28 mouse cellular contexts compared by ENCODE assay signal in genomic region chr5:99338826-99339225, GRCm38 (mm10).
DNase-seq lines count a peak whose midpoint lies in the region; ATAC-seq lines count a peak whose summit lies in the region.
"Had no signal": no experiment of that assay in that cellular context is flagged by ENCODE, and none has a peak within 500 bp of the region (broad histone marks: within the 10 kb centered on the region; RNA-seq: fewer than 3 reads in every experiment).

No protein-coding gene starts in this region.

- no peaks in the 10 kb centered on the region for H3K27me3 ChIP-seq in heart, embryonic 16.5 days (ENCODE audit: control insufficient read depth, insufficient read depth, low read length)
- no peaks in the 10 kb centered on the region for H3K27me3 ChIP-seq in heart, embryonic 12.5 days (replicated peaks)
- H3K27me3 ChIP-seq in intestine, embryonic 16.5 days (replicated peaks; ENCODE audit: control insufficient read depth, insufficient read depth, low read length), result no peaks in the 10 kb centered on the region
- no peaks in the 10 kb centered on the region for H3K27me3 ChIP-seq in stomach, embryonic 16.5 days (ENCODE audit: control insufficient read depth, insufficient read depth, low read length)
- no peaks in the 10 kb centered on the region for H3K27me3 ChIP-seq in liver, embryonic 12.5 days (replicated peaks)
- H3K27me3 ChIP-seq: embryonic facial prominence, embryonic 13.5 days; forebrain, embryonic 12.5 days; forebrain, embryonic 15.5 days; hindbrain, embryonic 13.5 days had no signal

- H3K4me3 ChIP-seq in heart, embryonic 16.5 days (ENCODE audit: low read length), result no peak overlapping the region
- no peak overlapping the region for H3K4me3 ChIP-seq in heart, embryonic 12.5 days
- H3K4me3 ChIP-seq in intestine, embryonic 16.5 days (ENCODE audit: low read length), result no peak overlapping the region
- no peak overlapping the region for H3K4me3 ChIP-seq in macrophage (ENCODE audit: inconsistent target)
- H3K4me3 ChIP-seq in stomach, embryonic 16.5 days (replicated peaks; ENCODE audit: low read length), result no peak overlapping the region
- H3K4me3 ChIP-seq in liver, embryonic 12.5 days, result no peak overlapping the region
- H3K4me3 ChIP-seq: embryonic facial prominence, embryonic 10.5 days; erythroblast, embryonic 14.5 days; forebrain, embryonic 12.5 days; forebrain, embryonic 15.5 days; hindbrain, embryonic 10.5 days; hindbrain, embryonic 13.5 days had no signal

- DNase-seq in MN1 (ENCODE audit: low spot score), result no peak
- no peak for DNase-seq in lung, adult 18-20 months
- DNase-seq: adrenal gland, adult 8-10 months; adrenal gland, postnatal 25 days; cerebellum, adult 11-12 months; cerebellum, adult 8-10 months; cerebellum, postnatal 10 days; cerebellum, postnatal 36 days; embryo, embryonic 11 days; gastrocnemius, postnatal 25 days; heart, adult 18-20 months; heart, postnatal 10 days; heart, postnatal 36 days had no signal

- no peaks in the 10 kb centered on the region for H3K9me3 ChIP-seq in heart, embryonic 16.5 days (replicated peaks; ENCODE audit: control insufficient read depth, low read length)
- 0 out of 2 replicates have a peak, but pooled peaks cover 4% of the 10 kb centered on the region for H3K9me3 ChIP-seq in heart, embryonic 12.5 days (replicated peaks)
- no peaks in the 10 kb centered on the region for H3K9me3 ChIP-seq in intestine, embryonic 16.5 days (ENCODE audit: control insufficient read depth, low read length)
- H3K9me3 ChIP-seq in stomach, embryonic 16.5 days (replicated peaks; ENCODE audit: control insufficient read depth, low read length), result no peaks in the 10 kb centered on the region
- H3K9me3 ChIP-seq in liver, embryonic 12.5 days (replicated peaks), result no peaks in the 10 kb centered on the region
- H3K9me3 ChIP-seq: embryonic facial prominence, embryonic 10.5 days; embryonic facial prominence, embryonic 13.5 days; forebrain, embryonic 12.5 days; forebrain, embryonic 15.5 days; hindbrain, embryonic 10.5 days; hindbrain, embryonic 13.5 days had no signal

- H3K9ac ChIP-seq in heart, embryonic 16.5 days (ENCODE audit: low read length), result no peak overlapping the region
- H3K9ac ChIP-seq in heart, embryonic 12.5 days, result no peak overlapping the region
- H3K9ac ChIP-seq in intestine, embryonic 16.5 days (ENCODE audit: low read depth, low read length), result no peak overlapping the region
- H3K9ac ChIP-seq in stomach, embryonic 16.5 days (ENCODE audit: low read length), result no peak overlapping the region
- H3K9ac ChIP-seq in liver, embryonic 12.5 days, result no peak overlapping the region
- H3K9ac ChIP-seq: forebrain, embryonic 12.5 days; forebrain, embryonic 15.5 days; hindbrain, embryonic 13.5 days had no signal

- no peak for ATAC-seq in heart, embryonic 16.5 days (replicated peaks; ENCODE audit: extremely low read depth, insufficient read depth, low FRiP score)
- ATAC-seq in heart, embryonic 12.5 days (ENCODE audit: insufficient number of reproducible peaks, low FRiP score), result no peak
- peak; percentile 44; the same call in 1 of the 2 replicates for ATAC-seq in intestine, embryonic 16.5 days
- ATAC-seq in stomach, embryonic 16.5 days (ENCODE audit: insufficient read depth, low FRiP score), result peak; percentile 81
- no peak for ATAC-seq in liver, embryonic 12.5 days
- ATAC-seq: activated CD4-positive, CD25-positive, alpha-beta regulatory T cell, adult 4 months; forebrain, embryonic 15.5 days; hindbrain, embryonic 16.5 days had no signal

- H3K4me2 ChIP-seq in heart, embryonic 16.5 days (ENCODE audit: low read depth, low read length), result no peak overlapping the region
- no peak overlapping the region for H3K4me2 ChIP-seq in heart, embryonic 12.5 days
- no peak overlapping the region for H3K4me2 ChIP-seq in intestine, embryonic 16.5 days (ENCODE audit: low read depth, low read length)
- no peak overlapping the region for H3K4me2 ChIP-seq in stomach, embryonic 16.5 days (ENCODE audit: low read depth, low read length)
- H3K4me2 ChIP-seq in liver, embryonic 12.5 days, result no peak overlapping the region
- H3K4me2 ChIP-seq: forebrain, embryonic 12.5 days; forebrain, embryonic 15.5 days; hindbrain, embryonic 13.5 days had no signal

- H3K79me2 ChIP-seq in macrophage (ENCODE audit: inconsistent target), result no peaks in the 10 kb centered on the region

- H3K36me3 ChIP-seq in heart, embryonic 16.5 days (ENCODE audit: control insufficient read depth, insufficient read depth), result no peaks in the 10 kb centered on the region
- H3K36me3 ChIP-seq in heart, embryonic 12.5 days, result no peaks in the 10 kb centered on the region
- no peaks in the 10 kb centered on the region for H3K36me3 ChIP-seq in intestine, embryonic 16.5 days (ENCODE audit: control insufficient read depth, insufficient read depth, low read length)
- H3K36me3 ChIP-seq in macrophage (ENCODE audit: inconsistent target), result no peaks in the 10 kb centered on the region
- H3K36me3 ChIP-seq in stomach, embryonic 16.5 days (ENCODE audit: control insufficient read depth, insufficient read depth, low read length), result no peaks in the 10 kb centered on the region
- no peaks in the 10 kb centered on the region for H3K36me3 ChIP-seq in liver, embryonic 12.5 days
- H3K36me3 ChIP-seq: embryonic facial prominence, embryonic 10.5 days; embryonic facial prominence, embryonic 13.5 days; forebrain, embryonic 12.5 days; forebrain, embryonic 15.5 days; hindbrain, embryonic 10.5 days; hindbrain, embryonic 13.5 days had no signal

- H3K27ac ChIP-seq in heart, embryonic 16.5 days (ENCODE audit: low read length), result peak overlapping the region; percentile 33; the same call in 1 of the 2 replicates
- no peak overlapping the region for H3K27ac ChIP-seq in heart, embryonic 12.5 days (ENCODE audit: poor library complexity, severe bottlenecking)
- no peak overlapping the region for H3K27ac ChIP-seq in intestine, embryonic 16.5 days (ENCODE audit: low read length)
- peak overlapping the region; percentile 51; the same call in 1 of the 2 replicates for H3K27ac ChIP-seq in macrophage
- H3K27ac ChIP-seq in stomach, embryonic 16.5 days (ENCODE audit: low read length), result no peak overlapping the region
- no peak overlapping the region for H3K27ac ChIP-seq in liver, embryonic 12.5 days
- H3K27ac ChIP-seq: embryonic facial prominence, embryonic 10.5 days; embryonic facial prominence, embryonic 13.5 days; forebrain, embryonic 12.5 days; forebrain, embryonic 15.5 days; hindbrain, embryonic 10.5 days; hindbrain, embryonic 13.5 days had no signal

- WGBS in heart, embryonic 16.5 days, result 91% methylated on average over 6 of the region's 6 CpGs
- 88% methylated on average over 6 of the region's 6 CpGs for WGBS in heart, embryonic 12.5 days
- WGBS in intestine, embryonic 16.5 days, result 69% methylated on average over 6 of the region's 6 CpGs
- 98% methylated on average over 6 of the region's 6 CpGs for WGBS in macrophage (ENCODE audit: missing documents)
- WGBS in stomach, embryonic 16.5 days, result 69% methylated on average over 6 of the region's 6 CpGs
- WGBS in liver, embryonic 12.5 days (ENCODE audit: insufficient replicate concordance), result 79% methylated on average over 6 of the region's 6 CpGs

- peaks cover 6% of the 10 kb centered on the region for H3K4me1 ChIP-seq in heart, embryonic 16.5 days (ENCODE audit: control insufficient read depth, insufficient read depth, low read length)
- H3K4me1 ChIP-seq in heart, embryonic 12.5 days (replicated peaks), result peaks cover 24% of the 10 kb centered on the region
- peaks cover 9% of the 10 kb centered on the region; the same call in 1 of the 2 replicates for H3K4me1 ChIP-seq in intestine, embryonic 16.5 days (ENCODE audit: control insufficient read depth, insufficient read depth, low read length)
- H3K4me1 ChIP-seq in stomach, embryonic 16.5 days (ENCODE audit: control insufficient read depth, insufficient read depth, low read length), result peaks cover 15% of the 10 kb centered on the region; the same call in 1 of the 2 replicates
- H3K4me1 ChIP-seq in liver, embryonic 12.5 days, result peaks cover 17% of the 10 kb centered on the region
- H3K4me1 ChIP-seq: forebrain, embryonic 12.5 days; forebrain, embryonic 15.5 days had no signal

Comparison
In these comparisons a context has a peak if more than half of its experiments do, and no peak if none do; other contexts are left out.
1. H3K27ac ChIP-seq: peak in heart, embryonic 16.5 days (single experiment) and macrophage (single experiment); none in heart, embryonic 12.5 days (single experiment), intestine, embryonic 16.5 days (single experiment), stomach, embryonic 16.5 days (single experiment) and liver, embryonic 12.5 days (single experiment).
2. ATAC-seq: peak in intestine, embryonic 16.5 days (single experiment) and stomach, embryonic 16.5 days (single experiment); none in heart, embryonic 16.5 days (single experiment), heart, embryonic 12.5 days (single experiment) and liver, embryonic 12.5 days (single experiment).